Mouse (Mus musculus): ENCODE measurements around the gene Nrros. TPM values are rescaled to one million over a fixed set of nuclear protein-coding genes. Genes with fewer than 3 reads are reported as not detected.

The Nrros gene
- total and polyA plus RNA-seq, 3 experiments, result 55.9 to 59.8 TPM; not detected in 1

- peaks cover 0 to 7% of the 10 kb centered on the region in 2 experiments; a peak in 2 of 4 replicates for H3K4me1 ChIP-seq (ENCODE audit: control insufficient read depth in 1 of 2, insufficient read depth in 2 of 2, low read length in 2 of 2)
- H3K9ac ChIP-seq (ENCODE audit: control insufficient read depth, low read depth, low read length, poor library complexity, severe bottlenecking), result no peak overlapping the region
- DNase-seq (ENCODE audit: low read depth, low spot score), result no peak
- H3K79me2 ChIP-seq (ENCODE audit: control insufficient read depth, insufficient read depth, low read length, poor library complexity), result no peaks in the 10 kb centered on the region
- H3K27me3 ChIP-seq (ENCODE audit: control insufficient read depth in 1 of 2, insufficient read depth in 2 of 2, low read length in 2 of 2), result no peaks in the 10 kb centered on the region
- no peaks in the 10 kb centered on the region for H3K9me3 ChIP-seq (replicated peaks; ENCODE audit: insufficient read depth, low read length)
- H3K4me3 ChIP-seq (ENCODE audit: control insufficient read depth in 1 of 2, insufficient read depth in 1 of 2, low read depth in 2 of 2, low read length in 2 of 2), result no peak overlapping the region
- H3K36me3 ChIP-seq (ENCODE audit: control insufficient read depth in 1 of 2, insufficient read depth in 2 of 2, low read length in 2 of 2), result peaks cover 0 to 4% of the 10 kb centered on the region in 2 experiments; a peak in 2 of 4 replicates
- TF ChIP-seq TAL1 (IDR thresholded peaks at IDR 0.05; ENCODE audit: low read length) (no peak), BHLHE40 (IDR thresholded peaks at IDR 0.05; ENCODE audit: borderline replicate concordance, low read depth, low read length) (no peak), ZC3H11A (IDR thresholded peaks at IDR 0.05; ENCODE audit: low read depth, low read length) (no peak), UBTF (IDR thresholded peaks at IDR 0.05; ENCODE audit: borderline replicate concordance, insufficient read depth, low read depth, low read length) (no peak), POLR2AphosphoS2 (IDR thresholded peaks at IDR 0.05; ENCODE audit: low read length) (no peak), RAD21 (IDR thresholded peaks at IDR 0.05; ENCODE audit: low read depth, low read length) (no peak), MEF2A (IDR thresholded peaks at IDR 0.05; ENCODE audit: extremely low read depth, insufficient replicate concordance, low read depth, low read length, poor library complexity, severe bottlenecking) (no peak), SMC3 (IDR thresholded peaks at IDR 0.05; ENCODE audit: low read depth, low read length) (no peak), MAFK (IDR thresholded peaks at IDR 0.05; ENCODE audit: borderline replicate concordance, low read depth, low read length) (no peak), JUND (IDR thresholded peaks at IDR 0.05; ENCODE audit: low read depth, low read length) (no peak), HCFC1 (IDR thresholded peaks at IDR 0.05; ENCODE audit: low read depth, low read length) (no peak), EP300 (IDR thresholded peaks at IDR 0.05; ENCODE audit: low read depth in 1 of 2, low read length in 2 of 2) (no peak), ZMIZ1 (IDR thresholded peaks at IDR 0.05; ENCODE audit: low read depth, low read length) (no peak), NELFE (IDR thresholded peaks at IDR 0.05; ENCODE audit: low read depth, low read length) (no peak), MAX (IDR thresholded peaks at IDR 0.05; ENCODE audit: low read length) (no peak), USF2 (IDR thresholded peaks at IDR 0.05; ENCODE audit: borderline replicate concordance in 1 of 2, insufficient read depth in 1 of 2, low read depth in 1 of 2, low read length in 2 of 2) (no peak), RCOR1 (IDR thresholded peaks at IDR 0.05; ENCODE audit: low read depth, low read length) (no peak), MXI1 (IDR thresholded peaks at IDR 0.05; ENCODE audit: low read depth, low read length) (no peak)
- no peak overlapping the region for H3K27ac ChIP-seq (ENCODE audit: control insufficient read depth, low read depth, low read length)
Observed at GRCm38 (mm10) chr16:32171031-32171731, 5.8 kb upstream of the Nrros start.
